In genomic region chr3:85195068-85195481, GRCm38 (mm10) we compare ENCODE assay signal across 9 mouse cellular contexts.
A peak's percentile ranks its signal among the peaks of the same experiment; 100 is the strongest.
DNase-seq lines count a peak whose midpoint lies in the region; ATAC-seq and TF ChIP-seq lines count a peak whose summit lies in the region.
"Had no signal": no experiment of that assay in that cellular context is flagged by ENCODE, and none has a peak within 500 bp of the region (broad histone marks: within the 10 kb centered on the region; RNA-seq: fewer than 3 reads in every experiment).

No protein-coding gene starts in this region.

- 53% methylated on average over 8 of the region's 8 CpGs for WGBS in limb, embryonic 14.5 days

- H3K4me1 ChIP-seq in limb, embryonic 14.5 days (ENCODE audit: control insufficient read depth, insufficient read depth, low read length), result no peaks in the 10 kb centered on the region
- H3K4me1 ChIP-seq: embryonic facial prominence, embryonic 12.5 days had no signal

- H3K36me3 ChIP-seq in limb, embryonic 14.5 days (ENCODE audit: control insufficient read depth, insufficient read depth, low read length), result no peaks in the 10 kb centered on the region
- H3K36me3 ChIP-seq: embryonic facial prominence, embryonic 12.5 days had no signal

- DNase-seq in B cell, adult 2 months, result peak; percentile 40 to 43
- peak; percentile 64 for DNase-seq in ZHBTc4 (ENCODE audit: low read depth, low spot score)
- DNase-seq in heart, postnatal 14 days, result peak; percentile 11 to 37
- DNase-seq in limb, embryonic 14.5 days (ENCODE audit: low spot score), result no peak
- peak; percentile 34 for DNase-seq in skeletal muscle tissue, adult 2 months (ENCODE audit: low read depth, low spot score)
- no peak for DNase-seq in frontal cortex, postnatal 36 days (ENCODE audit: low spot score in 2 of 2)
- DNase-seq in left cerebral cortex, postnatal 4 days, result no peak
- DNase-seq in testis, postnatal 10 days (ENCODE audit: low spot score), result no peak

- ATAC-seq in limb, embryonic 14.5 days (ENCODE audit: low FRiP score, low read depth), result no peak

- no peak overlapping the region for H3K4me3 ChIP-seq in limb, embryonic 14.5 days (replicated peaks; ENCODE audit: low read length)
- H3K4me3 ChIP-seq: embryonic facial prominence, embryonic 12.5 days had no signal

- TF ChIP-seq POLR2A in limb, embryonic 14.5 days (IDR thresholded peaks at IDR 0.05; ENCODE audit: borderline replicate concordance, extremely low read depth, insufficient read depth, insufficient read length), result no peak

- H3K27me3 ChIP-seq in limb, embryonic 14.5 days (ENCODE audit: control insufficient read depth, insufficient read depth, low read length), result no peaks in the 10 kb centered on the region
- H3K27me3 ChIP-seq: embryonic facial prominence, embryonic 12.5 days had no signal

- H3K9me3 ChIP-seq in limb, embryonic 14.5 days (ENCODE audit: control insufficient read depth, low read length), result no peaks in the 10 kb centered on the region
- H3K9me3 ChIP-seq: embryonic facial prominence, embryonic 12.5 days had no signal

- H3K4me2 ChIP-seq in limb, embryonic 14.5 days (replicated peaks; ENCODE audit: low read depth, low read length, severe bottlenecking), result 0 out of 2 replicates have a peak overlapping the region, but pooled peaks have one; percentile 9
- H3K4me2 ChIP-seq: embryonic facial prominence, embryonic 12.5 days had no signal

- no peak overlapping the region for H3K9ac ChIP-seq in limb, embryonic 14.5 days (ENCODE audit: low read depth, low read length, severe bottlenecking)
- H3K9ac ChIP-seq: embryonic facial prominence, embryonic 12.5 days had no signal

- intact Hi-C loops in heart, postnatal 14 days (cut with DNase I), result no loop called here
- intact Hi-C loops in left cerebral cortex, postnatal 4 days (cut with DNase I), result no loop called here

- no peak overlapping the region for H3K27ac ChIP-seq in limb, embryonic 14.5 days (replicated peaks; ENCODE audit: low read depth, low read length)
- H3K27ac ChIP-seq: embryonic facial prominence, embryonic 12.5 days had no signal

Comparison
In these comparisons a context has a peak if more than half of its experiments do, and no peak if none do; other contexts are left out.
1. DNase-seq: peak in B cell, adult 2 months (2 of 2), ZHBTc4 (single experiment), heart, postnatal 14 days (2 of 2) and skeletal muscle tissue, adult 2 months (single experiment); none in limb, embryonic 14.5 days (single experiment), frontal cortex, postnatal 36 days (0 of 2), left cerebral cortex, postnatal 4 days (single experiment) and testis, postnatal 10 days (single experiment).